Mouse (Mus musculus): ENCODE measurements around the gene Washc1.
A peak's percentile ranks its signal among the peaks of the same experiment; 100 is the strongest.
"Not testable (repeated sequence)": the region's sequence is repeated elsewhere in the genome, so short reads cannot be mapped to it uniquely, and the experiment has no call there.

Gene Washc1

DNA sequence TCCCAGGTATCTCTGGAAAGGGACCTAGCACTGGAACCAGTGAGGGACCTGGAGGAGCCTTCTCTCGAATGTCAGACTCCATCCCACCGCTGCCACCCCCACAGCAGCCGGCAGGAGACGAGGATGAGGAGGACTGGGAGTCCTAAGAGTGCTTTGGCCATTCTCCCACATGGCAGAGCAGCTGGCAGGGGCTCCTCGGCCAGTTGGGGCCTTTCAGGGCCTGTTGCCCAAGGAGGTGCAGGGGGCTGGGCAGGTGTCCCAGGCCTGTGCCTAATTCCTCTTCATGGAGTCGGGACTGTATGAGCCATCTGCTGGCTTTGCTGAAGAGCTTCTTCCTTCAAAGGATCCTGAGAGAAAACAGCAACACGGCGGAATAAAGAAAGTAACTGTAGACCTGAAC lies 7.6 kb downstream of the Washc1 start:
- DNase-seq, result no peak

DNA sequence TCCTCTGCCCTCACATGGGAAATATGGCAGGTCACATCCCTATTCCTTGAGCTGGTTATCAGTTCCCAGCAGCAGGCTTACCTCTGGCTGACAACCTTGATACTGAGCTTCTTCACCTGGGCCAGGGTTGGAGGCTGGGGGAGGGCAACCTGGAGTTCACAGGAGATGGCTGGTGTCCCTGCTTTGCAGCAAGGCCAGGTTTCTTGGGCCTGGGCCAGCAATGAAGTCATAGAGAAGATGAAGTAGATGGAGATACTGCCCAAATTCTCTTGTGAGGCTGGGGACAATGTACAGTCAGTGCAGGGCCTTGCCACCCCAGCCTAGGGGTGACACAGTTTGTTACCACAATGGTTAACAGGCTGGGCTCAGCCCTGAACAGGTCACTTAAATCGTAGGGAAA lies 9.4 kb downstream of the Washc1 start:
- no peak for DNase-seq

DNA sequence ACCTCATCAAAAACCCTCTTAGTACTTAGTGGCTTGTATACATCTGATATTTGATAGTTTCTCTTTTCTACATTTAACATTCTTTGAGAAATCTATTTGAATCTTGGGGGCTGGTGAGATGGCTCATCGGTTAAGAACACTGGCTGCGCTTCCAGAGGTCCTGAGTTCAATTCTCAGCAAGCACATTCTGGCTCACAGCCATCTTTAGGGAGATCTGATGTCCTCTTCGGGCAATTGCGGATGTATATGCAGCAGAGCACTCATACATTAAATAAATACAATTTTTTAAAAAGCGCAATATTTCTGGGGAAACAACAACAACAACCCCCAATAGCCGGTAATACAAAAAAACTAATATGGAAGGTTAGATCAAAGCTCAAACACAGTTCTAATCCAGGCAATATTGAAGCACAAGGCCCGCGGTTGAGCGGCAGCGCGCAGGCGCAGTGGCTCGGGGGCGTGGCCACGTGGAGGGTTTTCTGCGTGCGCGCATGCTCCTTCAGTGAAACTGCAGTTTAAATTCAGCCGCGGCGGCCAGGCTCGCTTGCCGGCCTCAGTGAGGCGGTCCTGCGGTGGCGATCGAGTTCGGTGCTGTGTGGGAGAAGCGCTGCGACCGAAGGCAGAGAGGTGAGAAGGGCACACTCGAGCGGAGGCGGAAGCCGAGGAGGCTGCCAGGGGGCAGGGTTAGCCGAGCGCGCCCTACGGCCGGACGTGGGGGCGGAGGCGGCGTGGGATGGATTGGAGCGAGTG lies 11.9 kb downstream of the Washc1 start, which contains the start of gene Ddx11:
Ddx11 (plus strand) TSS at position 455 of the 750 bp plus-strand sequence.
- DNase-seq, result peak; percentile 95

GRCm38 (mm10) chr17:66123816-66124610 lies 12.7 kb downstream of the Washc1 start:
- no peak for DNase-seq

- DNase-seq, result no peak
Observed at GRCm38 (mm10) chr17:66125211-66125610, 13.9 kb downstream of the Washc1 start.

DNA sequence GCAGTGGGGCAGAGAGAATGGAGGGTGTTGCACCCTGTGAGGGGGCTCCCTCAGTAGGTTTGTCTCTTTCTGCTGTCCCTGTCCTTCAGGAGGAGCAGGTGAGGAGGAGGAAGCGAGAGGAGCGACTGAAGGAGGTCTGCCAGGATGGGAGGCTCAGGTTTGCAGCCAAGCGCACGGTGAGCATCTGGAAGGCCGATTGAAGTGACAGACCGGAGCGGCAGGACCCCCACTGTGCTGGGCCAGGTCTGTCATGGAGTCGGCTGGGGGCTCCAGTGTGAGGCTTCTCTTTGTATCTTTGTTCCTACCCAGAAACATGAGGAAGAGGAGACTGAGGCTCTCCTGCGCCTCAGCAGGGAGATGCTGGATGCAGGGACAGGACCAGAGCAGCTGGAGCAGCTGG lies 19.0 kb downstream of the Washc1 start:
- no peak for DNase-seq

- no peak for DNase-seq
Observed at GRCm38 (mm10) chr17:66131212-66131611, 19.9 kb downstream of the Washc1 start.

- DNase-seq, result not testable (repeated sequence)
Observed at GRCm38 (mm10) chr17:66152706-66153662, 41.6 kb downstream of the Washc1 start.

- not testable (repeated sequence) for DNase-seq
Observed at GRCm38 (mm10) chr17:66153735-66154423, 42.5 kb downstream of the Washc1 start.

- no peak for DNase-seq
Observed at GRCm38 (mm10) chr17:66154876-66155275, 43.5 kb downstream of the Washc1 start.

DNA sequence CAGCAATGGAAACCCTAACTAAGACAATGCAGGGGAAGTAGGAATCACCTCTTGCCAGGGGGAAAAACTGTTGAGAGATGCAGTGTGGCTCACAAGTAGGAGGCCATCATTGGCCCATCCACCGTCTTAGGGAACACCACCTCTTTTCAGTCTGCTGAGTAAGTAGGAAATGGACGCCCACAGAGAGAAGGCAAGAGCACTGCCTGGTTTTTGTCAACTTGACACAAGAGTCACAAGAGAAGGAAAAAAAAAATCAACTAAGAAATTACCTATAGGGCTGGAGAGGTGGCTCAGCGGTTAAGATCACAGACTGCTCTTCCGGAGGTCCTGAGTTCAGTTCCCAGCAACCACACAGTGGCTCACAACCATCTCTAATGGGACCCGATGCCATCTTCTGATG lies 46.9 kb downstream of the Washc1 start:
- DNase-seq, result no peak

DNA sequence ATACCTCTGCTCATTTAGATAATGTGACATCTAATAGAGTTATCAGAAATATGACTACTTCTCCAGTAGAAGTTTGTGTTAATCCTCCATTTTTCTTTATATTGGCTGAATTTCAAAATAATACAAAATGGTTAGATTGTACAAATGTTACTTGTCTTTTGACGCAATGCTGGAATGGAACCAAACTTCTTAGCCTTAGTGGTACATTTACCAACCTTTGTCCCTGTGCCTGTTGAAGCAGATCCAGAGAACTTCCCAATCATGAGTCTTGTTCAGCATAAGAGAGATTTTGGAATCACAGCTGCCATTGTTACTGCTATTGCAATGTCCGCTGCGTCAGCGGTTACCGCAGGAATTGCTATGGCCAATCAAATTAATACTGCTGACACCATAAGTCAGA lies 55.8 kb downstream of the Washc1 start:
- not testable (repeated sequence) for DNase-seq
